ENCODE assay signal across 16 mouse cellular contexts in genomic region chr16:85728026-85728425, GRCm38 (mm10).
"Had no signal": no experiment of that assay in that cellular context is flagged by ENCODE, and none has a peak within 500 bp of the region (broad histone marks: within the 10 kb centered on the region; RNA-seq: fewer than 3 reads in every experiment).

No protein-coding gene starts in this region.

- H3K4me1 ChIP-seq: neural tube, embryonic 13.5 days; neural tube, embryonic 15.5 days; stomach, embryonic 15.5 days had no signal

- H3K4me2 ChIP-seq: neural tube, embryonic 13.5 days; neural tube, embryonic 15.5 days; stomach, embryonic 15.5 days had no signal

- DNase-seq: retina, postnatal 1 day; right cerebral cortex, adult 18-20 months; right cerebral cortex, postnatal 14 days; right cerebral cortex, postnatal 25 days; right cerebral cortex, postnatal 4 days; spleen, adult 18-20 months; thymus, adult 18-20 months; thymus, adult 2 months; thymus, postnatal 14 days; thymus, postnatal 25 days; thymus, postnatal 36 days; thymus, postnatal 4 days had no signal

- H3K4me3 ChIP-seq: neural tube, embryonic 13.5 days; neural tube, embryonic 15.5 days; stomach, embryonic 15.5 days had no signal

- H3K36me3 ChIP-seq: neural tube, embryonic 13.5 days; neural tube, embryonic 15.5 days; stomach, embryonic 15.5 days had no signal

- H3K9me3 ChIP-seq: neural tube, embryonic 13.5 days; neural tube, embryonic 15.5 days; stomach, embryonic 15.5 days had no signal

- H3K27ac ChIP-seq: neural tube, embryonic 13.5 days; neural tube, embryonic 15.5 days; stomach, embryonic 15.5 days; stomach, postnatal 0 days had no signal

- H3K9ac ChIP-seq: neural tube, embryonic 13.5 days; neural tube, embryonic 15.5 days; stomach, embryonic 15.5 days had no signal

- H3K27me3 ChIP-seq: neural tube, embryonic 13.5 days; neural tube, embryonic 15.5 days; stomach, embryonic 15.5 days had no signal
